Mouse (Mus musculus): ENCODE results near the gene Fbxl18. TPM values are rescaled to one million over a fixed set of nuclear protein-coding genes. Genes with fewer than 3 reads are reported as not detected.

Gene Fbxl18
- total and polyA plus RNA-seq, 3 experiments = 4.0 to 7.6 (median 4.5) TPM

DNA sequence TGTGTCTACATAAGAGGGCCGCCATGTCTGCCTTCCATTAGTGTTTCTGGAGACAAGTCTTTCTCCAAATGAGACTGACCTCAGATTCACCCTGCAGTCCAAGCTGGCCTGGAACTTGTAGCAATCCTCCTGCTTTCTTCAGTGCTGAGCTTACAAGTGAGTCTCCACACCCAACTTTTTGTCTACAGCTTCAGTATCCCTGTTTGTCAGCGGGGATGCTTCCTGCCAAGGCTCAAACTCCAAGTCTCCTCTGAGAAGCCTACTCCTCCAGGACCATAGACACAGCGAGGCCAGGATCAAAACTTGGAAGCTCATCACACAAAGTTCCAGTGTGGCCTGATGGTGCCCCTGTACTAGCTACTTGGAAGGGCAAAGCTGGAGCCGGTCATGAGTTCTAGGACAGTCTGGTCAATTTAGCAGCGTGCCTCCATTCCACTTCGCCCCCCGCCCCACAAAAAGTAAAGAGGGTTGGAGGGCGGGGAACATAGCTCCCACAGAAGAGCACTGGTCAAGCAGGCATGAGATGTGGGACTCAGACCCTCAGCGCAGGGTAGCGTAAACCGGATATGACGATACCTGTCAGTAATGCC lies 32.2 kb upstream of the Fbxl18 start:
- DNase-seq = no peak
- Histone ChIP-seq H3K27me3 (ENCODE audit: control insufficient read depth, insufficient read depth, low read length) (no peaks in the 10 kb centered on the region), H3K27ac (peak overlapping the region; percentile 84), H3K79me2 (replicated peaks; ENCODE audit: control insufficient read depth, insufficient read depth, low read length) (no peaks in the 10 kb centered on the region), H3K4me1 (ENCODE audit: control insufficient read depth, insufficient read depth, low read length) (peaks cover 10% of the 10 kb centered on the region), H3K9ac (ENCODE audit: low read depth, low read length) (no peak overlapping the region), H3K4me3 (no peak overlapping the region), H3K36me3 (ENCODE audit: control insufficient read depth, insufficient read depth, low read length) (no peaks in the 10 kb centered on the region)
- intact Hi-C loops (cut with DNase I) = no loop called here
- no peak for TF ChIP-seq CTCF (IDR thresholded peaks at IDR 0.05)
- TF ChIP-seq POLR2A (IDR thresholded peaks at IDR 0.05; ENCODE audit: insufficient read depth, low read depth, low read length) = no peak
- TF ChIP-seq EP300 (IDR thresholded peaks at IDR 0.05; ENCODE audit: insufficient read depth, low read depth, low read length) = no peak
- WGBS = 93% methylated on average over 12 of the region's 12 CpGs

DNA sequence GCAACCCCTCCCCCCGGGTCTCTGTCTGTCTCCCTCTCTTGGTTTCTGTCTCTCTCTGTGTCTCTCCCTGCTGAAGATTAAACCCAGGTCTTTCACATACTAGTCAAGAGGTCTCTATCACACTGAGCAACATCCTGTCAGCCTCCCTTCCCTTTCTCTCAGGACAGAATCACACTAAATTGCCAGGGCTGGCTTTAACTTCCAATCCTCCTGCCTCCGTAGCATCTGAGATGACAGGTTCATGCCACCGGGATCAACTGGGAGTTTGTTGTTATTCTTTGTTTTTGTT lies 31.7 kb upstream of the Fbxl18 start:
- TF ChIP-seq CTCF (IDR thresholded peaks at IDR 0.05) = no peak
- no peak for TF ChIP-seq POLR2A (IDR thresholded peaks at IDR 0.05; ENCODE audit: insufficient read depth, low read depth, low read length)
- TF ChIP-seq EP300 (IDR thresholded peaks at IDR 0.05; ENCODE audit: insufficient read depth, low read depth, low read length) = no peak

DNA sequence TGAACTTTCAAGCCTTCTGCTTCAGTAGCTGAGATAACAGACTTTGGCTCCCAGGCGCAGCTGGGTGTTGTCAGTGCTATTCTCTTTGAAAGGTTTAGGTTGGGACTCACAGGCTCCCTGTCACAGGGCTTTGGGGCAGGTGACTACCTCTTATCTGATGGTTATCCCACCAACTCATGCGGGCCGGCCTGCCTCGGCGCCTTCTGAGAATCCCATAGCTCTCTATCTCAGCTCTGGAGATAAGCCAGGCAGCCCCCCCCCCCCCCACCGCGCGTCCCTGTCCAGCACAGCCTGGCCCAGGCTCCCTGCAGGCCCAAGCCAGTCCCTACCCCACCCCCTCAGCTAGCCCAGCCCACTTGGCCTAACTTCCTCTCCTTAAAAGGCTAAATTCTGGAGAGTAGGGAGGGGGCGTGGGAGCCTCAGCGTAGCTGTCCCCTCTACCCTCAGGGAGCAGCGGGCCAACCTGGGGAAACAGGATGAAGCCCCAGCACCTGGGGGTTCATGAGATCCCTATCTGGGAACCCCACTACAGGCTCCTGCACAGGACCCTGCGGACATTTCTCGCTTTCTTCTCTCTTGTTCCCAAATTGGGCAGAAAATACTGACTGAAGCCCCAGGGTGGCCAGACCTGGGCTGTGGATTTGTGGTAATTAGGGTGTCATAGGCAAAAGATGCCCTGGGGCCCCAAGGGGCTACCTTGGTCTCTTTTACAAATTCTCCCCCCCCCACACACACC lies 31.2 kb upstream of the Fbxl18 start:
- intact Hi-C loops (cut with DNase I) = no loop called here
- no peak overlapping the region for H3K4me3 ChIP-seq
- WGBS = 19% methylated on average over 13 of the region's 13 CpGs

More for the DNA sequence above, 31.7 kb upstream of the Fbxl18 start:
- H3K4me3 ChIP-seq = no peak overlapping the region
- intact Hi-C loops (cut with DNase I) = no loop called here
- no peaks in the 10 kb centered on the region for H3K36me3 ChIP-seq (ENCODE audit: control insufficient read depth, insufficient read depth, low read length)
- H3K27me3 ChIP-seq (ENCODE audit: control insufficient read depth, insufficient read depth, low read length) = no peaks in the 10 kb centered on the region
- H3K4me1 ChIP-seq (ENCODE audit: control insufficient read depth, insufficient read depth, low read length) = peaks cover 6% of the 10 kb centered on the region
- H3K27ac ChIP-seq = peak overlapping the region; percentile 84
- H3K9ac ChIP-seq (ENCODE audit: low read depth, low read length) = no peak overlapping the region
- DNase-seq = no peak
- WGBS = 28% methylated on average over 3 of the region's 3 CpGs
- H3K79me2 ChIP-seq (replicated peaks; ENCODE audit: control insufficient read depth, insufficient read depth, low read length) = no peaks in the 10 kb centered on the region

DNA sequence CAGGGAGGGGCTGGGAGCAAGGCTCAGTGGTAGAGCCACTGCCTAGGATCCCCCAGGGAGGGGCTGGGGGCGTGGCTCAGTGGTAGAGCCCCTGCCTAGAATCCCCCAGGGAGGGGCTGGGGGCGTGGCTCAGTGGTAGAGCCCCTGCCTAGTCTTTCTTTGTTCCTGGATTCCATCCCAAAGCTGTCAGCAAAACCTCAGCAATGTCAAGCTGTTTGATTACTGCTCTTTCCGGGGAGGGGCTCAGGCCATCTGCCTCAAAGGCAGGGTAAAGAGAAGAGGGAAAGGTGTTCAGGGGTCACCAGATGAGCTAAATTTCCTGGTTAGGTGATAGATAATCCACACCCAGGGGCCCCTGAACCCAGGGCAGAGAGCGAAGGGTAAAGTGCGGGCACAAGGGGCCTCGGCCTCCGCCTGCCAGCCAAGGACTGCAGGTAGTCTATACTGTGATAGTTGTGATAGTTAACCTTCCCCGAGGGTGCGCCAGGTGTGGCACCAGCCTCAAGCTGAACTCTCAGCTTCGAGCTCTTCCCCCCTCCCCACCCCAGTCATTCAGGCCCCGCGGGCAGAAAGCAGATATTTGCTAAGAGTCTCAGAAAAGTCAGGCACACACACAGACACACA lies 29.2 kb upstream of the Fbxl18 start:
- Histone ChIP-seq H3K27ac (no peak overlapping the region), H3K27me3 (ENCODE audit: control insufficient read depth, insufficient read depth, low read length) (no peaks in the 10 kb centered on the region), H3K9ac (ENCODE audit: low read depth, low read length) (no peak overlapping the region), H3K36me3 (ENCODE audit: control insufficient read depth, insufficient read depth, low read length) (no peaks in the 10 kb centered on the region), H3K4me1 (ENCODE audit: control insufficient read depth, insufficient read depth, low read length) (peaks cover 15% of the 10 kb centered on the region), H3K79me2 (replicated peaks; ENCODE audit: control insufficient read depth, insufficient read depth, low read length) (no peaks in the 10 kb centered on the region), H3K4me3 (no peak overlapping the region)
- intact Hi-C loops (cut with DNase I) = no loop called here
- TF ChIP-seq EP300 (IDR thresholded peaks at IDR 0.05; ENCODE audit: insufficient read depth, low read depth, low read length) (no peak), CTCF (IDR thresholded peaks at IDR 0.05) (no peak)
- no peak for DNase-seq
- 71% methylated on average over 12 of the region's 12 CpGs for WGBS

More for the DNA sequence above, 31.2 kb upstream of the Fbxl18 start:
- Histone ChIP-seq H3K4me1 (ENCODE audit: control insufficient read depth, insufficient read depth, low read length) (peaks cover 10% of the 10 kb centered on the region), H3K9ac (ENCODE audit: low read depth, low read length) (peak overlapping the region; percentile 12; the same call in 1 of the 2 replicates), H3K79me2 (replicated peaks; ENCODE audit: control insufficient read depth, insufficient read depth, low read length) (no peaks in the 10 kb centered on the region), H3K27ac (peak overlapping the region; percentile 84), H3K36me3 (ENCODE audit: control insufficient read depth, insufficient read depth, low read length) (no peaks in the 10 kb centered on the region), H3K27me3 (ENCODE audit: control insufficient read depth, insufficient read depth, low read length) (no peaks in the 10 kb centered on the region)
- TF ChIP-seq POLR2A (IDR thresholded peaks at IDR 0.05; ENCODE audit: insufficient read depth, low read depth, low read length) = no peak
- TF ChIP-seq EP300 (IDR thresholded peaks at IDR 0.05; ENCODE audit: insufficient read depth, low read depth, low read length) = no peak
- peak; percentile 73 to 80 for DNase-seq

DNA sequence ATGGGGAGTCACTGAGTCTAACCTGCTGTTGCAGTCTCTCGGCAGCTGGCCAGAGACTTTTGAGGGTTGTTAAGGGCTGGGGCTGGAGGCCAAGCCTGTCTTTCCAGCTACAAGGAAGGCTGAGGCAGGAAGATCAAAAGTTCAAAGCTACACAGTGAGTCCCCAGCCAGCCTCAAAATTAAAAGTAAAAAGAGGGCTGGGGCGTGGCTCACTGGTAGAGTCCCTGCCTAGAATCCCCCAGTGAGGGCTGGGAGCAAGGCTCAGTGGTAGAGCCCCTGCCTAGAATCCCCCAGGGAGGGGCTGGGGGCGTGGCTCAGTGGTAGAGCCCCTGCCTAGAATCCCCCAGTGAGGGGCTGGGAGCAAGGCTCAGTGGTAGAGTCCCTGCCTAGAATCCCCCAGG lies 28.6 kb upstream of the Fbxl18 start:
- DNase-seq = no peak
- Histone ChIP-seq H3K27ac (no peak overlapping the region), H3K27me3 (ENCODE audit: control insufficient read depth, insufficient read depth, low read length) (no peaks in the 10 kb centered on the region), H3K79me2 (replicated peaks; ENCODE audit: control insufficient read depth, insufficient read depth, low read length) (no peaks in the 10 kb centered on the region), H3K4me1 (ENCODE audit: control insufficient read depth, insufficient read depth, low read length) (peaks cover 12% of the 10 kb centered on the region), H3K36me3 (ENCODE audit: control insufficient read depth, insufficient read depth, low read length) (no peaks in the 10 kb centered on the region), H3K9ac (ENCODE audit: low read depth, low read length) (no peak overlapping the region), H3K4me3 (no peak overlapping the region)
- intact Hi-C loops (cut with DNase I) = no loop called here
- TF ChIP-seq EP300 (IDR thresholded peaks at IDR 0.05; ENCODE audit: insufficient read depth, low read depth, low read length) = no peak
- no peak for TF ChIP-seq POLR2A (IDR thresholded peaks at IDR 0.05; ENCODE audit: insufficient read depth, low read depth, low read length)
- TF ChIP-seq CTCF (IDR thresholded peaks at IDR 0.05) = no peak
- 77% methylated on average over 3 of the region's 3 CpGs for WGBS

DNA sequence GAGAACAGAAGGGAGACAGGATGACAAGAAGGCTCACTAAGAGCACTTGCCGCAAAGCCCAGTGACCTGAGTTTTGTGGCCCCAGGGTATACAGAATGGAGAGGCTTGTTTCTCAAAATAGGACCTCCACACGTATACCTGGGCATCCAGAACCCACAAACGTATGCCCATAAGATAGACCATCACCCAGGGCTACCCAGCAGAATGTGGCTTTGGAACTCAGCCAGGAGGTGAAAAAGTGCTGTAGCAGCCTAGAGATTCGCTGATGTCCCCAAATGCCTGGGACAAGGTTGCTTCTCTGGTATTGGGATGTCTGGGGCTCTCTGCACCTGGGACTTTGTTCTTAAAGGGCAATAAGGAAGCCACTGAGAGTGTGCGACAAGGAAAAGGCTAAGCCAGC lies 27.0 kb upstream of the Fbxl18 start:
- no peak for DNase-seq
- no peaks in the 10 kb centered on the region for H3K27me3 ChIP-seq (ENCODE audit: control insufficient read depth, insufficient read depth, low read length)
- TF ChIP-seq CTCF (IDR thresholded peaks at IDR 0.05) (no peak), POLR2A (IDR thresholded peaks at IDR 0.05; ENCODE audit: insufficient read depth, low read depth, low read length) (no peak), EP300 (IDR thresholded peaks at IDR 0.05; ENCODE audit: insufficient read depth, low read depth, low read length) (no peak)
- no peaks in the 10 kb centered on the region for H3K36me3 ChIP-seq (ENCODE audit: control insufficient read depth, insufficient read depth, low read length)
- WGBS = 88% methylated on average over 5 of the region's 5 CpGs
- no peak overlapping the region for H3K4me3 ChIP-seq
- peak overlapping the region; percentile 85; the same call in 1 of the 2 replicates for H3K27ac ChIP-seq
- intact Hi-C loops (cut with DNase I) = no loop called here
- no peaks in the 10 kb centered on the region for H3K79me2 ChIP-seq (replicated peaks; ENCODE audit: control insufficient read depth, insufficient read depth, low read length)
- no peak overlapping the region for H3K9ac ChIP-seq (ENCODE audit: low read depth, low read length)
- H3K4me1 ChIP-seq (ENCODE audit: control insufficient read depth, insufficient read depth, low read length) = peaks cover 10% of the 10 kb centered on the region
